Mouse (Mus musculus) liver (tissue): ENCODE measurements around the gene Axdnd1.
A peak's percentile ranks its signal among the peaks of the same experiment; 100 is the strongest.

Experiments used
- DNase-seq: peaks from one replicate; pipeline ENCODE4 v3.0.0-alpha.2; 2020; ENCODE audit warnings: mixed read lengths

Gene Axdnd1

DNA sequence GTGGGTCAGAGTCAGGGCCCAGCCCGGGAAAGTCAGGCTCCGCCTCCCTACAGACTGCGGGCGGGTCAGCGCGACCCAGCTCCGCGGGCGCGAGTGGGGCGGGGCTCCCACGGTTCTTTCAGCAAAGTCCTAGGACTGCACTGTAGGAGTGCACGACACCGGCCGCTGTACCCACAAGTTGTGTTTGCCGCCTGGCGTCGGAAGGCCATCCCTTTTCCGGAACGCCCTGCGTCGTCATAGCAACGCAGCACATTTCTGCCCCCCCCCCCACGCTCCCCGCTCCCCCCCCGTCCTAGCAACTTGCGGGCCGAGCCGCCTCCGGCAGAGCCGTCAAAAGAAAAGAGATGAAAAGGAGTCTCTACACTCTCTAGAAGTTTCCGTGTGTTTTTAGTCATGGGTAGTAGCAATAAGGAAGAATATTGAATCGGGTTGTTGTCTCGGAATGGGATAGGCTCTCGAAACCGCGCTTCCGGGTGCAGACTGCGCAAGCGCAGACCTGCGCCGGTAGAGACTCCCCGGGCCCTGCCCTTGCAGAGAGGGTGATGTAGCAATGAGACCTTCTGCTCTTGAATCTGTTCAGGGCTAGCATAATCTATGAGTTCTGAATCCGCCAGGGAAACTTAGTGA, at the start of gene Axdnd1:
TSS of gene Axdnd1 (minus strand) at position 489 of the 627 bp plus-strand sequence.
- peak; percentile 90 for DNase-seq

DNA sequence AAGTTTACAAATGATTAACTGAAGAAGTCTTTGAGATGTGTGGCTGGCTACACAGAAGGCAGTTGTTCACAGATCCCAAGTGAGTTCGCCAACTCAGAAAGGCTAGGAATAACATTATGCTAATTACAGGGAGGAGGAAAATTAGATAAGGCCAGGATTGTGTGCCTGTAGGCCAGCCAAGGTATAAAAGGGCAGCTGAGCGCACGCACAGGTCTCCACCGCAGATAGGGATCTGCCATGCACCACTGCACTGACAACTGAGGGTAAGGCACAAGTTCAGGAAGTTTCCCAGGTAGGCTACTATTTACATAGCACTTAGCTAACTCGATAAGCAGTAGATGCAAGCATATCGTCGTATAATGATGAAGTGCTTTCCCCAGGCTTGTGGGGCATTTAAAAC, 49.6 kb upstream of the Axdnd1 start:
- DNase-seq, result no peak

DNA sequence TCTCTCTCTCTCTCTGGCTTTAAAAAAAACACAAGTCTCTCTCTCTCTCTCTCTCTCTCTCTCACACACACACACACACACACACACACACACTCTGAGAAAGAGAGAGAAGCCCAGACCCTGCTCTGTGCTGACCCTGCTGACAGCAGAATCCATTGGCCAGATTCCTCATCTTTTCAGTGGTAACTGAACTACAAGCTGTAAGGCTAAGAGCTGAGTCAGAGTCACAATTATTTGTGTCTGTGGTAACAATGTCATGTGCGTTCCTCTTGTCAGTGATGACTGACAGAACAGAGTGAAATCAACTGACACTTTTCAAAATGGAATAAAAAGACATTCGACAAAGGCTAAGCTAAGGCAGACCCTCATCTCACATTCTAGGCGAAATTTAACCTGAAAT, 47.6 kb upstream of the Axdnd1 start:
- no peak for DNase-seq

DNA sequence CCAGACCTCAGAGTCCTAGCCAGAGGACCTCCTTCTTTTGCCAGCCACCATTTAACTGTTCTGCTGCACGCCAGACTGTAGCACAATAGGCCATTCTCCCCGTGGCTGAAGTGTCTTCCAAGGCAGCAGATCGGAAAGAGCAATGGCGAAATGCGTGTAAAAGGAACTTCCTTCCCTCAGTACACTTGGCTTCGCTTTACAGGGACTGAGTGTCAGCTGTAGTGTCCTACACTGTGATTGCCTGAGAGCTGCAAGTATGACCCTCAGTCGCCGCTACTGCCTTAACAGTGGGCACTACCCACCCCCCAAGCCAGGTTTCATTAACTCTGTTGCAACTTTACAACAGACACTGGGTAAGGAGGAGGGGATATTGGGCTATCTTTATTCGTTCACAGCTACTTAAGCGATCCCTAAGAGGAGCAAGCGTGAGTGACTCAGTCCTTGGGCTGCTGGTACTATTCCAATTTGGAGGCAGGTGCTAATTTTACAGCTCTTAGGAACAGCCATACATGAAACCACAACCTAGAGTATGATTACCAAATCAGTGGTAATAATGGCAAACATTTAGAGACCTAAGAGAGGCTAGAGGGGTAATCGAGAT, 46.8 kb upstream of the Axdnd1 start:
- no peak for DNase-seq

DNA sequence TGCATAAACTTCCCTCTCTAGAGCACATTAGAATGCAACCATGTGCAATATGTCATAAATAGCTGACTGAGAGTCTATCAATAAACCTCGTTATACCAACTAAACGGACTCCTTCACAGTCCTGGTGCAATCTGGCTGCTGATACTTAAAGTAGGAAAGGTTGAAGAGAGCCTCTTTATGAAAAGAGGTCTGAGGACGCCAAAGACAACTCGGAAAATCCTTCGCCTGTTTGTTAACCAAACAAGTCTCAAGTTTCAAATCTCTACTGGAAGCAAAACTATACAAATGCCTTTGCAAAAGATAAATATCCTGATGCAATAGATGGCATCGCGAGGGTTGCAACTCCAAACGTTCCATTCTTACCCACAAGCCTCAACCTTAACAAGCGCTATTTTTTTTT, 44.0 kb upstream of the Axdnd1 start:
- no peak for DNase-seq

DNA sequence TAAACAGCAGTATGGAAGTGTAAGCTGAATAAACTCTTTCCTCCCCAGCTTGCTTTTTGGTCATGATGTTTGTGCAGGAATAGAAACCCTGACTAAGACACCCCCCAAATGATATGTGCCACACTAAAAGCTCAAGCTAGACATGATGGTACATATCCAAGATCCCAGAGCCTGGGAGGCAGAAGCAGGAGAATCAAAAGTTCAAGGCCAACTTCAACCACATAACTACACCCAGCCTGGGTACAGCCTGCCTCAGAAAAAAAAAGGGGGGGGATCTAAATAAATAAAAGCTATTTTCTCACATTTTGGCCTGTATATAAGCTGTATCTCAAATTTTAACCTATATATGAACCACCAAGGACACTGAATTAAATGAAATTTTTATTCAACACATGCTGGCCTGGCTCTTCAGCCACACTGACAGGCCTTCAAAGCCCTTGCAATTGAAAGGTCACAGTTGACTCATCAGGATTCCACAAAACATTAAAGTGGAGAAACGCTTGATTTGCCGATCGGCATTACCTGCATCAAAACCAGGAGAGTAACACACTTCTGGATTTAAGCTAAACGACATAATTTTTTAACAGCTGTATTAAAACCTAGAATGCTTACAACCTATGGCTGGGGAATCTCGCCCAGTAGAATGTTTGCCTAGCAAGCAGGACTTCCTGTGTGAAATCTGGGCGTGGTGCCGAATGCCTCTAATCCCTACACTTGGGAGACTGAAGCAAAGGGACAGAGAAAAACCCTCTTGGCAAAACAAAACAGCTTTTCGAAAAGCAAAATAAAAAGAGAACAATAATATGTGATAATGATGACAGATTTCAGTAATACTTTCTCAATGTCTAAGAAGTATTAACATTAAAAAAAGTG, 43.3 kb upstream of the Axdnd1 start:
- DNase-seq, result no peak

DNA sequence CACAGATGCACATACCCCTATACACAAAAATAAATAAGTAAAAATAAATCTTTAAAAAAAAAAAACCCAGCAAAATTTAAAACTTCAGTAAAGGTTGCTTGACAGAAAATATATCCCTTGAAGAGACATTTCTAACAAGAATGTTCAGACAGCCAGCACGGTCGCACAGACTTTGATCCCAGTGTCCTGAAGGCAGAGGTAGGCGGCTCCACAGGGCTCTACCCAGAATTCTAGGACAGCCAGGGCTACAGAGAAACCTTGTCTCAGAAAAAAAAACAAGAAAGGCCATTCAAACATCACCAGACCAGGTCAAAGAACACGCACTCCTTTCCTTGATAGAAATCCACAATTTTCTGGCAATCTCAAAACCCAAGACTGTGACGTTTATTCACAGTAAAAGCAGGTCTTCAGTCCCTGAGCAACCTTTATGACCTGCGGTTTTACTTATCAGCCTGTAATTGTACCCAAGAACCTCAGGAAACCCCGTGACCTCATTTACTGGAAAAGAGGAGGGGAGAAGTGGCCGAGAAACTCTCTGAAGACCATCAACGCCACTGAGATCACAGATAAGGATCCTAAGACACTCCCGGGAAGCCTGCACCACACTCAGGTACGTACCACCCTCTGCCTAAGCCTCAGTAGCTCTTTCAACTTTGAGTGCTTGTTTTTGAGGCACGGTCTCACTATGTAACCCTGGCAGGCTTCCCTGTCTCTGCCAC, 41.5 kb upstream of the Axdnd1 start:
- DNase-seq, result no peak

DNA sequence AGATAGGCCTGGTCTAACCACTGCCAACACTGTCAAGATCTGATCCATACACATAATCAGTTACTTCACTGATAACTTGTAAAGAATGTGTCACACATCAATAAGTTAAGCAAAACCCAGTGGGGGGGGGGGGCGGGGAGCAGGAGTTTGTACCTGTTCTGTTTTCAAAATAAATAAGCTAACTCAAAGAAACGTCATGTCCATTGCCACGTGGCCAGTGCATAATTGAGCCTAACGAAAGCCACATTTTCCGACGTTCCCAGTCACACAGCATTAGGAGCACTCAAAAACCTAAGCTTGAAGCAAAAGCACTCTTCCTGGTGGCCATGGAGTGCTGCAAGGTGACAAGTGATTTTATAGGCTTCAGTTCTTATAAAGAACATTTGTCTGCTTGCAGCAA, 40.1 kb upstream of the Axdnd1 start:
- no peak for DNase-seq

DNA sequence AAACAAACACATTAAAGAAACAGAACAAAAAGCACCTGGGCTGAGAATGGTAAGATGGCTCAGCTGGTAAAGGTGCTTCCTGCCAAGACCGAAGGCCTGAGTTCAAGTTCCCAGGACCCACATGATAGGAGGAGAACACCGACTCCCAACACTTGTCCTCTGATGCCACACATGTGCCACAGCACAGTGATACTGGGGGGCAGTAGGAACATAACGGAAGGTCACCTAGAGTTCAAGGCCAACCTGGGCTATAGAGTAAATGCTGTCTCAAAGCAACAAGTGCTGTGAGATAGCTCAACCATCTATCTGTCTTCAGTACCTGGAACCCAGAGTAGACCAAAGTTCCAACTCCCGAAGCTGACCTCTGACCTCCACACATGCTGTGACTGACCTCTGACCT, 39.3 kb upstream of the Axdnd1 start:
- DNase-seq, result no peak

DNA sequence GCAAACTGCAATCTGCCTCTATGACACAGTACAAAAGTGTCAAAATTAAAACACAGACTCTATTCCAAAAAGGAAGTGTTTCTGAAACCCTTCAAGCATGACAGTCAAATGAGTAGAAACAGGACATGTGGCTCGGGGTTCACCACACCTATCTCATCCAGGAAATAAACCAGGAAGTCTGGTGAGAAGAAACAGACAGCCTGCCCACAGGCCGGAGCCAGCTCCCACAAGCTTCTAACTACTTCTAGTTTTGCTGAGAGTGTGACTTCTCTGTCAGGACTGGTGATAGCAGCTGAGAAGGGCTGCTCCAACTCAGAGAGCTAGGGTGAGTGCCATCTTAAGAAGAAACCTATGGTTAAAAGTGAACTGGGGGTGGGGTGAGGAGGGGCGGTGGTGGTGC, 38.7 kb upstream of the Axdnd1 start:
- peak; percentile 24 for DNase-seq

DNA sequence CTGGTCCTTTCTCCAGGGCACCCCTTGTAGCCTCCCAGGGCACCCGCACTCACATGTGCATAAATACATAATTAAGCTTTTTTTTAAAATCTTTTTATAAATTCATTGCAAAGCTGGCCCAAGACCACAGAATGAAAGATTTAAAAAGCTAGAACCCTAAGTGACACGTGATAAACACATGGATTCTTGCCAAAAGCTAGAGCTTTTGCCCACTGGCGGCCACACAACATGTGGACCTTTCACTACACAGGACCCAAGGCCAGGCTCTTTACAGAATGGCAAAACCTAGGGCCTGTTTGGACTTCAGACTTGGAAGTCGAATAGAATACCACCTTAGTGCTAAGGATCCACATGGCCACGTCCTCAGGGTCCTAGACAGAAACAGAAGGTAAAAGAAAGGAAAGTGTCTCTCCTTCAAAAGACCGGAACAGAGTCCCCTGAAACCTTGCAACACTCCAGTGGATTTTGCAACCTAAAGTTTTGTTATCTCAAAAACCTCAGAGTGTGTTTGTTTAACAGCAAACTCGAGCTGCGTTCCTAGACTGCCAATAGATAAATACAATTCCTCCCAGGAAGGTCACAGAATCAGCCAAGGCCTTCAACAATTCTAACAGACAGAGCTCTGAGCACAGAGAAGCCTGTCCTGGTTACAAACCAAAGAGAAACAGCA, 37.6 kb upstream of the Axdnd1 start:
- no peak for DNase-seq

DNA sequence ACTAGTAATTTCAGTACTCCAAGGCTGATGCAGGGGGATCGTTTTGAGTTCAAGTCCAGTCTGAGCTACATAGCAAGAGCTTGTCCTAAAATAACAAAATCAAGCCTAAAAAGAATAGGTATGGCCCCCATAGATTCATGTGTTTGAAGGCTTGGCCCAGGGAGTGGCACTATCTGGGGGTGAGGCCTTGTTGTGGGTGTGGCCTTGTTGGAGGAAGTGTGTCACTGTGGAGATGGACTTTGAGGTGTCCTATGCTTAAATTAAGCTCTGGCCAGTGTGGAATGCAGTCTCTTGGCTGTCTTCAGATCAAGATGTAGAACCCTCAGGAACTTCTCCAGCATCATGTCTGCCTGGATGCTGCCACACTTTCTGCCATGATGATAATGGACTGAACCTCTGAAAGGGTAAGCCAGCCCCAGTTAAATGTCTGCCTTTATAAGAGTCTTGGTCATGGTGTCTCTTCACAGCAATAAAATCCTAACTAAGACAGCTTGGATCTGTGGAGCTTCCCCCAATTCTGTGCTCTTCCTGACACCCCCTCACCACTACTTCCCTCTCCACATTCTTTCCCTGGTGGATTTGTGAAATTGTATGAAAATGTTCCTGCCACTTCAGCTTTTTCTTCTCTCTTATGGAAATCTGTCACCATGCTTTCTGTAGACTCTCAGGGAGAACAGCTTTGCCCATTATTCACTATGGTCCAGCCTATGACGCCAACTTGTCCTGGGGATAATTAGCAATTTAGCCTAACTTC, 34.2 kb upstream of the Axdnd1 start:
- DNase-seq, result peak; percentile 21

DNA sequence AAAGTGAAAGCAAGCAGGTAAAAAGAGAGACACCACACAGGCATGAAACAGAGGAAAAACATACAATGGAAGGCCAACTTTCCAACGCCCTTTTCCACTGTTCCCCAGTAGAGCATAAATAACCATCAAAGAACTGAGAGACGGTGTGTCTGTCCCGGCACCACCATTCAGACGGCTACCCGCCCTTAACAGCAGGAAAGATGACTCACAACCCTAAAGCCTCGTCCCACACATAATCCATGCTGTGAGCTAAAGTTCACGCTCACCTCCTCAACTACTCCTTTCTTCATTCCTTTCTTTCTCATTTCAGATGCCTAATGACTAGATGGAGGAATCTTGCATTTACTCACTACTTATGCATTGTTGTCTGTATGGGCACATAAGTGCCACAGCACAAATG, 33.4 kb upstream of the Axdnd1 start:
- DNase-seq, result no peak

DNA sequence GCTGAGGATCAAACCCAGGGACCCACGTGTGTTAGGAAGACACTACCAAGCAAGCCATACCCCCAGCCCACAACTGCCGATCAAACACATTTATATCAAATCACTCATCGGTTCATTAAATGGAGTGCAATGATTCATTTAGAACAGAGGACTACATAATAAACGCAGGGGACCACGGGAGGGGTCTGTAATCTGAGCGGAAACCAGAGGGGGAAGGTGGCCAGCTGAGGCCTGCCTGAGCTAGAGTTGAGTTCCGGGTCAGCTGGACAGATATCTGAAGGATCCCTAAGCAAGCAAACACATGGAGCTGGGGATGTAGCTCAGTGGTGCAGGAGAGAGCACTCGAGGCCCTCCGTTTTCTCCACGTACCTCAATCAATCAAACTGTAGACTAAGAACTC, 32.9 kb upstream of the Axdnd1 start:
- no peak for DNase-seq

DNA sequence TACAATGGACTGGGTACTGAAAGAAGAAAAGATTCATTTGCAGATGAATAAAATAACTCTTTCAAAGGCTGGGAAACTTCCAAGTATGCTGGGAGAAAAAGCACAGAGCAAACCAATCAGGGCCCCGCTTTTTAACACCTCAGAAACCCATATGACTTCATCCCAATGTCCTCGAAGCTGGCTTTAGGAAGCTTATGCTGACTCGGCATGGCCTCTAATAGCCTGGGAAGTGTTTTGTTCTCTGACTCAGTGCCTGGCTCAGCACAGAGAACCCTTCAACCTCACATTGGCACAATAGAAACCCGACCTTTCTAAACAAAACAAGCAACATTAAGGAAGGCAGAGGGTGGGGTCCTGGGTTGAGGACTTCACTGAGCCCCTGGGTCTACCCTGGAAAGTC, 29.5 kb upstream of the Axdnd1 start:
- DNase-seq, result no peak

DNA sequence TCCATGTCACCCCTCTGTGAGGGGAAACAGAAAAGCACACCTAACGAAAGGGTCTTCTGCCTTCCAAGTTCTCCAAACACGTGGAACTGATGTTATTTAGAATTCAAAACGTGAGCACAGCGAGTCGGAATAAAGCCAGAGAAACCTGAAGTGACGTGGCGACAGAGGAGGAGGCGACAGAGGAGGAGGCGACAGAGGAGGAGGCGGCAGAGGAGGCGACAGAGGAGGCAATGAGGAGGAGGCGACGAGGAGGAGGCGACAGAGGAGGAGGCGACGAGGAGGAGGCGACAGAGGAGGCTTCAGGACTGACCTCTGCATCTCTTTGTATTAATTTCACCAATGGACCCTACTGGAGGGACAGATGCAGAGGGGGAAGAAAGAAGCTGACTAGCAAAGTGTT, 28.7 kb upstream of the Axdnd1 start:
- no peak for DNase-seq

DNA sequence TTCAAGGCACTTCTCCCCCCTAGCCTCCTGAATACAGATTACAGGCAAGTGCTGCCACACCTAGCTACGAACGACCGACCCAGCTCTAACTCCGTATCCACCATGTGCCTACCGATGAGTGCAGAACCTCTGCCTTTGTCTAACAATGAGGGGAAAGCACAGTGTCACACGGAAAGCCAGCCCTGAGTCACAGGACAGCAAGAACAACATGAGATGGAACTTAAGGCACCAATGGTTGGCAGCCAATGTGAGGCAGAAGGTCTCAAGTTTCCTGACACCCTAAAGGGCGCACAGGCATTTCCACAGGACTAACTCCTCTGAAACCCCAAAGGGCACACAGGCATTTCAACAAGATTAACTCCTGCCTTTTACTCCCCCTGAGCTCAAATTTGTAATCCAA, 28.1 kb upstream of the Axdnd1 start:
- DNase-seq, result no peak

DNA sequence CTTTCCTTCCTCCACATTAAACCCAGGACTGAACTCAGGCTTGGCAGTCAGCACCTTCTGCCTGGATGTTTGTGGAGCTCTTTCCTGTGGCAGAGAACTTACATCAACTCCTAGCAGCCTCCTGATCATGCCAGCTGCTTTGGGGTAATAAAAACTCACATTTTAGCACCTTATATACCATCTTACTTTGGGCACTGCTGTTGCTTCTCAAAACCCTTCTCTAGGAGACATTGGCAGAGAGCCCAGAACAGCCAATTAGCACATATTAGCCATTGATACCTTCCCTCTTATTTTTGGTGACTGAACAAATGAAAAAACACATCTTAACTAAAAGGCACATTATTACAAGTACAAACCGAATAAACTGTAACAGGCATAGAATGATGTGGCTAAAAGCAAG, 24.1 kb upstream of the Axdnd1 start:
- DNase-seq, result no peak

DNA sequence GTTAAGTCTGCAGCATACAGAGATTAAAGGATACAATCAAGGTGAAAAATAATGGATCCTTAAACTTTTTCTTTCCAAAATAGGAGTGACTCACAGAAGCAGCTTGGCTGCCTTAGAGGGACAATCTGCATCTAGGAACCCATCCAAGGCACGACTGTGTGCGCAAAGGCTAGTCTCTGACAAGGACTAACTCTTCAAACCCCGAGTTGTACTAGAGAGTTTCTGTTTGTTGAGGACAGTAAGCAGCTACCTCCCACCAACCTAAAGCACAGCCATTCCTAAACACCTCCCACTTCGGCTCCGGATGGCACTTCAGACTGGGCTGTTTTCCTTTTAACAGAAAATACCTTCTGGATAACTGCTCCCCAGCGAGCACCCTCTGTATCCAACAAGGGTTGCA, 21.8 kb upstream of the Axdnd1 start:
- no peak for DNase-seq

DNA sequence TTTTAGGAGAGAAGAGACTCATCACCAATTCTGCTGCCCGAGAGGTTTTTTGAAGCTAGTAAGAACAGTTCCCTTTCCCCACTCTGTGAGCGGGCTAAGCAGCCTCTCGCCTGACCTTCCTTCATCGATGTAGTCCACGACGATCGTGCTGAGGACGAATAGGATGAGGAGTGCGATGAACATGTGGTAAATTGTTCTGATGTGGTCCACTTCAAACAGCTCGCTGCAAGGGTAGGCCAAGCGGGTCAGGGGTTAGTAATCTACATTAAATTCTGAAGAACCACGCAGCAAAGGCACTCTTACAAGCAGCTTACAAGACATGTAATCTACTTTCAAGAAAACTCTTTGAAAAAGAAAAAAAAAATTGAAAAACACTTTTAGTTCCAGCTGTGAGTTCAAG, 21.3 kb upstream of the Axdnd1 start:
- DNase-seq, result no peak

DNA sequence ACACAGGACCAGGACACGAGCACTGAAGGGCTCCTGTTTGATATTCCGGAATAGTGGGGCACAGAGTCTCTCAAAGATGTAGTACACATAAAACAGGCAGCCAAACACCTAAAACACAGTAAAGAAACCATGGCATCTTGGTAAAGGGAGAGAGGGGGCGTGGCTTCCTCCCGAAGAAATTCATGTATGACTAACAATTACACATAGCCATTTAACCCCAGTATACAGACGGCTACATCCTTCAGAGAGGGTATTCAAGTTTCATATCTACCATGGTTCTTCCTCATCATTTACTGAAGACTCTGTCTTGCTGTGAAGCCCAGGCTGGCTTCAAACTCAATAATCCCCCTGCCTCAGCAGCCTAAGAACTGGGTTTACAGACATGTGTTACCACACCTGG, 16.8 kb upstream of the Axdnd1 start:
- DNase-seq, result no peak

DNA sequence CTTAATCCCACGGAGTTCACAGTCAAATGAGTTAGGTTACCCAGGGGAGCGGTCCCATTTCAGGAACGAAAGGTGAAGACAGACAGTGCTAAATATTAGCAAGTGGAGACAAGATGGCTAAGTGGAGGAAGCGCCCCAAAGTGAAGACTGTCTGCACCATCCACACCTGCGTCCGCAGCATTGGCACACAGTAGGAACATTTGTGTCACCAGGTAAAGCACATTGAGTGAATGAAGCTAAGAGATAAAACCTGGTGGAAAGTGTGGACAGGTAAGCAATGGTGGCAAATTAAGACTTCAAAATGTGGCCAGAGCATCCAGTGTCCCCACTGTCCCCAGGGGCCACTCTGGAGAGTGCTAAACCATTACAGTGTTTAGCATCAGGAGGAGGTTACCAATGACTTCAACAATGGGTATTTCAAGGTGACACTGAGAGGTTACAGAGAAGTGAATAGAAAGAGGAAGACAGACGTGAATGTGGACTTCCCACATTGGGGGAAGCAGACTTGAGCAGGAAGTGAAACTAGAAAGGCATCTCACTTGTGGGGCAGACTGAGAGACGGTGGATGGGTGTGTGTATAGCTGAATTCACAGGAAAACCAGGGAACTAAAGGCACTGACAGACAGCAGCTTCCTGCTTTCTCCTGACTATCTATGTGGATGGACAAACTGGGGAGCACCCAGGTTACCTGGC, 16.2 kb upstream of the Axdnd1 start:
- no peak for DNase-seq
